Mouse (Mus musculus) monocyte, adult 5-6 weeks (primary cell): ENCODE data around the gene Csgalnact2. TPM values are rescaled to one million over a fixed set of nuclear protein-coding genes. Genes with fewer than 3 reads are reported as not detected.

Source experiments
- ATAC-seq: fragments of 153-309, 156-312 bp; replicated peaks from 2 replicates; pipeline ENCODE4 v1.8.0; 2017; ENCODE audit warnings: mild to moderate bottlenecking; ENCODE audit not compliant: low TSS enrichment, insufficient number of reproducible peaks, severe bottlenecking, poor library complexity, low FRiP score
- total RNA-seq: library from RNA; stranded (forward); fragments of 200-1000, 200-491, 200-594 nt; gene quantifications from 3 replicates; pipeline ENCODE4 v1.2.3, GENCODE M21; 2017

Csgalnact2 gene
- total RNA-seq, 1 experiment from 2014 or later = 204 TPM

DNA sequence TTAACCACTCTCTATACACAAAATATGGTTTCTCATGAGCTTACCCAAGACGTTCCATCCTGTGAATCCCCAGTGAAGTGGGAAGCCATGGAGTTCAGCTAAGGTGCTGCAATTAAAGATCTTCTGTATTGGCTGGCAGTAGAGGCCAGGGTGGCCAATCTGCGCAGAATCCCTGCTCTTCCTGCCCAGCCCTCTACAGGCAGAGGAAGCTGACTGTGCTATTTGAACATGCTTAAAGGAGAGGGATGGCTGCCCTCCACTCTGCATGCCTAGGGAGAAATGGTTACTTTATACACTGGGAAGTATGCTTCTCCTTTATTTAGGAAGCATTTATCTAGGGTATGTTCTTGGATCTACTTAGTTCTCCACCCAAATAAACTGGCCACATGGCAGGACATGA, 11.6 kb upstream of the Csgalnact2 start:
- ATAC-seq = no peak

DNA sequence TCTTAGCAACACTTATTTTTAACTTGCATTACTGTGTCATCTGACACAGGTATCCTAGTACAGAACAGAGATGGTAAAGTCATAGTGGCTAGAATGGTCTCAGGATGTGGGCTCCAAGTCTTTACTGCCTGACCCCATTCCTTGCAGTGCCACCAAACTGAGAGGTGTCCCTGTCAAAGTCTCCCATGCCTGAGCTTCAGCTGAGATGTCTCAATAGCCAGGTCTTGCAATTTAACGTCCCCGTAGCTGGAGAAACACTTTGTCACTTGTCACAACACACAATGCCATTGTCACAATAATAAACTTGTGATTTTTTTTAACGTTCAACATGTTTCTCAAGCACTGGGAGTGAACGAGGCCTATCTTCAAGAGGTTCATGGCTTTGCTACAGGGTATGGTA, 11.2 kb upstream of the Csgalnact2 start:
- ATAC-seq = no peak

DNA sequence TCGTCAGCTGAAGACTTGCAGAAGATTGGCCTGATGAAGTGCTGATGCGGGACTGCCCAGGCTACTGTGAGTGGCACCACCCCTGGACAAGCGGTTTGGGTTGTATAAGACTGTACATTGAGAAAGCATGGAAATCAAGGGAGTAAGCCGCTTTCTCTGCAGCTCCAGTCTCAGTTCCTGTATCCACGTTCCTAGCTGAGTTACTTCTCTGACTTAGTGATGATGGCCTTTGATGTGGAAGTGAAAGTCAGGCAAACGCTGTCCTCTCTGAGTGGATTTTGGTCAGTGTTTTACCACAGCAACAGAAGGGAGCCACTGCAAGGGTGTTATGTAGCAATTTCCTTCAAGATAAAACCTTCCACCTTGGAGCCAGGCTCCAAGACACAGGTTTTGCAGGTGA, 2.0 kb upstream of the Csgalnact2 start:
- peak; percentile 73 for ATAC-seq

DNA sequence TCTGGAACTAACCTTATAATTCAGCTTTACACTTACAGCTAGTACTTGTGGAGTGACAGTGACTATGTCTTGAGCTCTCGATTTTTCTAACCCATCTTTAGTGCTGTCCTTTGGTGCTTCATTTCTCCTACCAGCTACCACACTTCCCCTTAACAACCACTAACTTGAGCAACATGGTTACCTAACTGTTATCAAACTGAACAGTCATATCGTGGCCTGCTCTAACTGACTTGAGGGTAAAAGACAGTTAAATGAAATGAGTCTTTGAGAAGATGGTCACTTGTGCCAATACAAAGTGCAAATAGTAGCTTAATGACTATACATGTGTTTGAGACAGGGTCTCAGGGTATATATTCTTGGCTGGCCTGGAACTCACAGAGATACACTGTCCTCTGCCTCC, 1.8 kb downstream of the Csgalnact2 start:
- peak; percentile 39 for ATAC-seq

DNA sequence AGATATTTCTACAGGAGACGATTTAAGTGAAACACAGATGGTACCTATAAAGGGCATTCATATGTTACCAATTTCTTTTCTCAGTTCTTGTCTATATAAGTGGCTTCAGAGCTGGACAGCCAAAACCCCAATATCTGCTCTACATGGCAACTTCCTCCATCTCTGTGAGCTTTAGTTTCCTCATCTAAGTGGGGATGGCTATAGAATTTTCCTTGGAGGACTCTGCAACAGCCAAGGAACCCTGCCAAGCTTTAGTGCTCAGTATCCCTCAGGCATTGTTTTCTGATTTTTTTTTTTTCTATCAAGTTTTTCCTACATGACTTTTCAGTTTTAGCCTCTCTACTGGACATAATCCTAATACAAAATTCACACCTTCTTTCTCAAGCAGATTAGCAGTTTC, 4.5 kb downstream of the Csgalnact2 start:
- no peak for ATAC-seq

DNA sequence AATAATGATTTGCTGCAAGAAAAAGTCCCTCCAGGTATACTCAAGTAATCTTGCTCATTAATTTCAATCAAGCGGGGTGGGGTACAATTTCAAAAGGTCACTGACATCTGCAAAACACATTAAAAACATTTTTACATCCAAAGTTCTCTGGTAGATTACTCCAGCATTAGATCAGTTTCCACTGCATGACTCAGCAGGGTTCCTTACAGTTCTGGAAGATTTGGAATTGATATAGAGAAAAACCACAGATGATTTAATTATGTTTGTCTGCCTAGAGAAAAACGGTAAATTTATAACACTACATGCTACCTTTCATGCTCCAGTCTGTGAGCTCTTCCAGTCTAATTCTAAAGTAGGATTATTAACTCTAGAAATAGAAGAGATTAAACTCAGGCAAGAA, 8.9 kb downstream of the Csgalnact2 start:
- no peak for ATAC-seq

DNA sequence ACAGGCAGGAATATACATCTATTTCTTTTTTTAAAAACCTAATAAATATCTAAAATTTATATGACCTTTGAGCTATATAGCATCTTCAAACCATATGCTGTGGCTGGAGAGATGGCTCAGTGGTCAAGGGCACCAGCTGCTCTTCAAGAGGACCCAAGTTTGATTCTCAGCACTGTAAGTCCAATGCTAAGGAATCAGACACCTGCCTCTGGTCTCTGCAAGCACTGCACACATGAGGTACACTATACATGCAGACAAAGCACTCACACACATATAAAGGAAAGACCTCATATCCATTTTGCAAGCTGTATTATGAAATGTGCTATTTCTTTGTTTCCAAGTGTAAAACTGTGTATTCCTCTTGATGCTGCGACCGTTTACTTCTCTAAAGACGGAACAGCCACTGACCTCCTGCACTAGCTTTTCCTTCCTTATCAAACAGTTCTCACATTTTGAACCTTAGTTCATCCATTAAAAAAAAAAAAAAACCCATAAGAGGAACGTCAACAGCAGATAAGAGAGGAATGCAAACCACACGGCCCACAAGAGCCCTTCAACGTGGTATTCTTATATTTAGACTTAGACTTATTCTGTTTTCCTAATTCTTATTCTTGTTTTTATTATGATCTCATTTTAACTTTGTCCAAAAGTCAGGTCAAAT, 11.0 kb downstream of the Csgalnact2 start:
- ATAC-seq = 0 out of 2 replicates have a peak, but pooled peaks have one; percentile 27

DNA sequence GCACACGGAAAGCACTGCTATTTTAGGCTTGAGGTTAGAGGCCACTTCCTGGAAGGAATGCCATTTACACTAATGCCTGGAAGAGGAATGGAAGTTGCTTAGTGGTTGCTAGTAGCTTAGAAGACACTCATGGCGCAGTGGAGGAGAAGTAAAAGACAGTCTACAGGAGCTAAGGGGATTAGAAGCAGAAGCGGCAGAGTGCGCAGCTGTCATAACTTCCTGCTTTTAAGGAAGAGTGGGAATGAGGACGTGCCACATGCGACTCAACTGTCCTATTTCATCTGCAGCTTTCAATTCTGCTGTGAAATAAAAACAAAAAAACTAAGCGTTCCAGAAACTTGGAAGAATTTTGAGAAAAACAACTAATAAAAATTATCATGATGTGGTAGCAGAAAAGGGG, 11.7 kb downstream of the Csgalnact2 start:
- ATAC-seq = peak; percentile 52; the same call in 1 of the 2 replicates

DNA sequence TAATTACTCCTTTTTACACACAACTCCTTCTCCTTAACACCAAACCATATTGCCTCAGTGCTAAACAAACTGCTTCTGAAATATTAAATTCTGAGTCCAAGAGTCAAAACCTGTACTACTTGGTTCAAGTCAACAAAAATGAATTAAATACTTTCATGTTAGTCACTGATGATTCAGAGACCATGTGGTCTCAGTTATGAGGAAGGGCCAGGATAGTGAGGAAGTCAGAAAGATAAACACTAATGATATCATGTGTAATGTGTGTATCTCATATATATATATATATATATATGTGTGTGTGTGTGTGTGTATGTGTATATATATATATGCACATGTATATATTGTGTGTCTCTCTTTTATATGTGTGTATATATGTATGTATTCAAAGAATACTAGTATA, 12.4 kb downstream of the Csgalnact2 start:
- no peak for ATAC-seq

DNA sequence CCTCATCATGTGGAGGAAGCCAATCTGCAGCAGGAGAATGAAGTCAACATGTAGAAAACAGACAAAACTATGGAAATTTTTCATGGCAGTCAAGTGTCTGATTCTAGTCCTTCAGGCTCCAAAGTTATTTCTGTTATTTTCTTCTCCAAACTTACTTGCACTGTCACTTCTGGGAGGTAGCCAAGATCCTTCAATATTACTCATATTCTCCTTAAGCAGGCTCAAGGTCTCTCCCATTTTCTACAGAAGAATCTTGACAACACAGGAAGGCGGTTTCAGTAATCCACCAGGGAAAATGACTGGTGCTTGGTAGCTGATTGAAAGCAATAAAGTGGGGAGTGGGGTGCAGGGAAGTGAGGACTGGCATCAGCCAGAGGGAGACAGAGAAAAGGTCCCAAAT, 16.2 kb downstream of the Csgalnact2 start:
- ATAC-seq = no peak

DNA sequence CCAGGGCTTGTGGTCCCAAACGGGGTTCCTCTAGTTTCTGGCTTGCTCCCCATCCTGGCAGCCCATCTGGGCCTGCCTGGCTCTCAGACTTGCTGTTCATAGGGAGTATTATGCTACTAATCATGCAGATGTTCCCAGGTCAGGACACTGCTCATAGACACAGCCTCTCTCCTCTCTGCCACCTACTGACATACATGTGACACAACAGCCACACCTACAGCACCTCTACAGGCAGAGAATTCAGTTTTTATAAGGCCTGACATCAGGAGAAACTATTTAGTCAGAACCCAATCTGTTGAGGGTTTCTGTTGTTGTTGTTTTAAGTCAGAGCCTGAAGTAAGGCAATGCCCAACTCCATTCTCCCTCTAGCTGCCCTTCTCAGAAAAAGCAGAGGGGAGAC, 27.1 kb downstream of the Csgalnact2 start:
- ATAC-seq = no peak

DNA sequence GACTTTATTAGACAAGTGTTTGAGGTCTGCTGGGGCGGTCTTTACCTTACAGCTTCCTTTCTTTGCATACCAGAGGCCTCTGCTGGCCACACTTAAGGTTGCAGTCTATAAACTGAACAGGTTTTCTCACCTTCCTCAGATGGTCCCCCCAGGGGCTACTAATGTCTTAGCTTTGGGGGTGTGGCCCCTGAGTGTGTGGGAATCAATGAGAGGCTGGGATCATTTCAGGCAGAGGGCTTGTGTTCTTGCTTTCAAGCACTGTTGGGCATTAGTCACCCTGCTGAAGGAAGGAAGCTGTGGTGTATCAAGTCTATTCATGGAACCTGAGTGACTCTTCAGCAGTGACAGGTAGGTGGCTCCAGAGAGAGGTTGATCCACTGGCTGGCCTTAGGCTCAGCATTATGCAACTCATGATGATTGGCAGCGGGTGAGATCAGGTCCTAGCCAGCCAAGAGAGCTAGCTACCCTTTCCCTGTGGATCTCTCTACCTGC, 39.6 kb downstream of the Csgalnact2 start:
- ATAC-seq = no peak

DNA sequence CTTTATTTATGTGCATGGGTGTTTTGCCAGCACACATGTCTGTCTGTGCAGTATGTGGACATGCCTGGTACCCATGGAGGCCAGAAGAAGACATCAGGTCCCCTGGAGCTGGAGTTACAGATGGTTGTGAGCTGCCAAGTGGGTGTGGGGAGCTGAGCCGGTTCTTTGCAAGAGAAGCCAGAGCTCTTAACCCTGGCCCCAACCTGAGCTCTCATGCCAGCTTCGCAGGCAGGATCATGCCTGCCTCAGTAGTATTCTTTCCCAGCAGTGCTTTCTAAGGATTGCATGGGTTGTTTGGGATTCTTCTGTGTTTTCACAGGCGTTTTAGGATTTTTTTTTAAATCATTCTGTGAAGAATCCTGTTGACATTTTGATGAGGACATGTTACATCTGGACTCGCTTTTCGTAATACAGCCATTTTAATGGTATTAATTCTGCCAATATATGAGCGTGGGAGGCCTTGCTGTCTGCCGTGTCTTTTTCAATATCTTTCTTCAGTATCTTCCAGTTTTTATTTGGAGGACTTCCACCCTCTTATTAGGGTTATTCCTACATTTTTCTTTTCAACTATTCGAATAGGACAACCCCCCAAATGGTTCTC, 41.1 kb downstream of the Csgalnact2 start:
- ATAC-seq = no peak

DNA sequence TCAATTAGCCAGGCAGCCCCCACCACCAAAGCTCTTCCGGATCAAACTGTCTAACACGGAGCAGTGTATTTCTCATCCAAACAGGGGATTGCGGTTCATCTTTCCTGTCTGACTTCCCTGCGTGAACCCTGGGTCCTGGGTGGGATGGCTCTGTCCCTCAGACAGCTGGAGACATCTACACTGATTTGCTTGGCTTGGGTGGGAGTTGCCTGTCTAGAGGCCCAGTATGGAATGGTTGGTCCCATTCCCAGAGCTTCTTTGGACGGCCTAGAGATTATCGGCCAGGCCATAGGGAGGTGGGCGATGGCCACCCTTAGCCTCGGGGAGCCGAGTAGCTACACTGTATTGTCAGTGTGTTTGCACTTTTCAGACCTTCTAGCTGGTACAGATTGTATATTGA, 48.1 kb downstream of the Csgalnact2 start:
- no peak for ATAC-seq

DNA sequence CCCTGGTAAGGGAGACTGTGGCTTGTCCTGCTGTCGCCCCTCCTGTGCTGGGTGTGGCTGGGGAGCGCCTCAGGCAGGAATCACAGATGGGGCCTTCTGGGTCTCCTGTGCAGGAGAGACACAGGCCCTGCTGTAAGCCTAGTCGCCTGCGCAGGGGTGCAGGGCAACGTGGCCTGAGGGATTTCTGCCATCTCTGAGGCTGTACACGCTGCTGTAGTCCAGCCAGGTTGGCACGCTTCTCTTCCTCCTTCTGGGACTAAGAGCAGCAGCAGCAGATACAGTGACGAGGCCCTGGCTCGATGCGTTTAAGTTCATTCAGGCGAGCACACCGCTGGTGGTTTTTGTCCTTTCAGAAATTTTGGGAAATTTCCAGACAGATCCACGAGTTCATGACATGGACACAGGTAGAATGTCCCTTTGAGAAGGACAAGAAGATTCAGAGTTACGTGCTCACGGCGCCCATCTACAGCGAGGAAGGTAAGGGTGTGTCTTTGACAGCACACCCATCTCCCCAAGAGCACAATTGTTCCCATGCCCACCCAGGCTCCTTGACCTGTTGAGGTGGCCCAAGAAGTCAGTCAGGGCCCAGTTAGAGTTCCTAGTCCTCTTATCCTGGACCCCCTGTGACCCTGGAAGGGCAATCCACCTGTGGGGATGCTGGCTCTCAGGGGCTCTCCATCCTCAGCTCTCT, 50.0 kb downstream of the Csgalnact2 start:
- ATAC-seq = no peak

DNA sequence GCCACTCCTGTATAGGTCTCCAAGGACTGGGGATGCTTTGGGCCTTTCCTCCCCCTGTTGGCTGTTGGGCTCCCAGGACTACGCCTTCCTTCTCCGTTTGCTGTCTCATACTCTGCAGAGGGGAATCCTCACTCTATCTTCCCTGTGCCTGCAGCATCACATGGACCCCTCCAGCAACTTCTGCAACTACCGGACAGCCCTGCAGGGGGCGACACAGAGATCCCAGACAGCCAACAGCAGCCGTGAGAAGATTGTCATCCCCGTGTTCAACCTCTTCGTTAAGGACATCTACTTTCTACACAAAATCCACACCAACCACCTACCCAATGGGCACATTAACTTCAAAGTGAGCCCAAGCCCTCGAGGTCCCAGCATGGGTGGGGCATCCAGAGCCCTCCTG, 51.0 kb downstream of the Csgalnact2 start:
- no peak for ATAC-seq

DNA sequence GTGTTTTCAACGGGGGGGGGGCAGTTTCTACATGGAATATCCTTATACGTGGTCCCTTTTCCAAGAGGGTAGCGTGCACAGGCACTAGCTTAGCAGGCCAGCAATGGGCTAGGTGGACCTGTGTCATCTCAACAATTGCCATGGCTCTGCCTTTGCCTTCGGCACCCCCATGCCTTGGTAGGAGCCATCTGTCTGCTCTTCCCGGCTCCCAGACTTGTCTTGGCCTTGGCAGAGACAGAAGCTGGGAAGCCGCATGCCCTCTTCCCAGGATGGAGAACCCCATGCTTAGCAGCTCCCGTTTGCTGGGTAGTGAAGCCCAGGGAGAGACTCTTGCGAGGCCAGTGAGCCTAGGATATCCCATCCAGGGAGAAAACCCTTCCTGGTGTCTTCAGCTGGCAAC, 54.3 kb downstream of the Csgalnact2 start:
- ATAC-seq = no peak

DNA sequence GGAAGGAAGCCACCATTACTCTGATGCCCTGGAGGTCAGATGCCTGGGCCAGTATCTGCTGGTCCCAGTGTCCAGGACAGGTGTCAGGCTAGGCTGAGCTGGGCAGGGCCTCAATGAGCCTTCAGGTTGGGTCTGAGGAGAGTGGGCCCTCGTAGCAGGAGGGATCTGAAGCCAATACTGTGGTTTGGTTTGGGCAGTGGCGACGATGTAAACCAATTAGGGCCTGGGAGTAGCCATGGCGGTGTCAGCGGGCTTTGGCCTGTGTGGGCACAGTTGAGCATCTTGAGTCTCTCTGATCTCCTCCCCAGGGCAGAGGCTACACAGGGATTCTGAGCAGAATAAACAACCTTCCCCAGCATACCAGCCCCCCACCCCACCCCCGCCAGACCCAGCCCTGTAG, 55.3 kb downstream of the Csgalnact2 start:
- no peak for ATAC-seq

DNA sequence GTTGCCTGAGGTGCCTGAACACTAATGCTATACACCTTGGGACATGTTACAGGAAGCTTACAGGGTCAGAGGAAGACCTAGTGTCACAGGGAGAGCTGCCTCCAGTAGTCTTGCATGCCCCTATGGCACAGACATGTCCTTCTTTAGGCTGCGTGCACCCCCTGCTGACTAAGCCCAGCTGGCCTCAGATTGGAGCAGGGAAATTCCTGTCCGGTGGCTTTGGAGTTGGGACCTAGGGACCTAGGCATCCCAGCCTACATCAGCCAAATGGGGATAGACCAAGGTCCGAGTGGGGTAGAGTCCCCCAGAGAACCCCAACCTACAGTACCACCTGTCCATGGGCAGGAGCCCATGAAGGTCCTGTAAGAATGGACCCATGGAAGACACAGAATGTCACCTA, 56.6 kb downstream of the Csgalnact2 start:
- no peak for ATAC-seq

DNA sequence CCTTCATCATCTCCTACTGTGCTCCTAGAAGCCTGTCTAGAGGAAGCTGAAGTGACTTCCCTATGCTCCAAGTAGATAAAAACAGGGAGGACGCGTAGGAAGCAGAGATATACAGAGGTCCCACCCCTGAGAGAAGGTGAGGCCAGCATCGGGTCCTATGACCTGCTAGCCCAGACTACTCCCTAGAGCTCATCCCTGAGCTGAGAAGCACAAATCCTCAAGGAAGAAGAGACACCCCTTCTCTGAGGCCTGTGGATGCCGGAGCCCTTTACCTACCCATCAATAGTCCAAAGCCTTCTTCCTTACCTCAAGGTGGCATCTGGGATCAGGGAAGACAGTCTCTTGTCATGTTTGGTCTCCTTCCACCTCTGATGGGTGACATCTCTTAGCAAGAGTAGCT, 58.2 kb downstream of the Csgalnact2 start:
- ATAC-seq = no peak
